Mouse (Mus musculus): ENCODE measurements at regions not wholly inside any gene's neighbourhood (a gene's known extent, or its start where the extent isn't known, plus 50 kb on each side); places are given as distances from the start of the nearest gene placed in this dataset.

DNA sequence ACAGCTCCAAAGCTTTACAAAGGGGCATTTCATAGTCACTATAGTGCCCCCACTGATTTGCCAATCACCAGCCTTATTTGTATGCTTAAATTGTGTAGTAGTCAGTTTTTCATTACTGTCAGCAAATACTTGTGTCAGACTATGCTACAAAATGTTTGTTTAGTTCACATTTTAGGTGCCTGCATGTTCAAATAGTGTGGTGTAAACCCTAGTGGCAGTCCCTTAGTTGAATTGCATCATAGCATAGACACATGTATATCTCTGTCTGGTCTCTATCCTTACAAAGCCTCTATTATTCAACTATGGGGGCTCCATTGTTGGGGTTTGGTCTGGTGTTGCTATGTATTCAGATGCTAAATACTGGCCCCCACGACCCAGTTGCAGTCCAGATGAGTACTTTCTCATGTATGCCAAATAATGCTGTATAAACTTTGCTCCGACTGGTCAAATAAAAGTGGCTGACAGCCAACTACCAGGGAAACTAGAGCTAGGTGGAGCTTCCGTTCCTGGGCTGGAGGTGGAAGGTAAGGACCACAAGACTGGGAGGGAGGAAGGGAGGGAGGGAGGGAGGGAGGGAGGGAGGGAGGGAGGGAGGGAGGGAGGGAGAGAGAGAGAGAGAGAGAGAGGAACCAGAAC is 109.0 kb upstream of the C1qtnf3 start:
- no peak for ATAC-seq (ENCODE audit: low FRiP score, low read depth)
- H3K4me1 ChIP-seq (replicated peaks): no peaks in the 10 kb centered on the region
- H3K9me3 ChIP-seq: no peaks in the 10 kb centered on the region
- H3K9ac ChIP-seq: no peak overlapping the region
- H3K4me3 ChIP-seq: no peak overlapping the region
- H3K4me2 ChIP-seq: no peak overlapping the region
- no peaks in the 10 kb centered on the region for H3K27me3 ChIP-seq
- no peaks in the 10 kb centered on the region for H3K36me3 ChIP-seq
- 33% methylated on average over 3 of the region's 3 CpGs for WGBS
- no peak overlapping the region for H3K27ac ChIP-seq (replicated peaks)

GRCm38 (mm10) chr15:10846722-10847121 is 105.4 kb upstream of the C1qtnf3 start:
- Histone ChIP-seq H3K4me3 (no peak overlapping the region), H3K9ac (no peak overlapping the region), H3K36me3 (no peaks in the 10 kb centered on the region), H3K4me1 (replicated peaks) (no peaks in the 10 kb centered on the region), H3K4me2 (no peak overlapping the region), H3K9me3 (no peaks in the 10 kb centered on the region), H3K27ac (replicated peaks) (no peak overlapping the region), H3K27me3 (no peaks in the 10 kb centered on the region)
- 93% methylated on average over 4 of the region's 4 CpGs for WGBS
- ATAC-seq (ENCODE audit: low FRiP score, low read depth): no peak

- Histone ChIP-seq H3K27me3 (no peaks in the 10 kb centered on the region), H3K4me1 (replicated peaks) (no peaks in the 10 kb centered on the region), H3K4me3 (no peak overlapping the region), H3K9me3 (no peaks in the 10 kb centered on the region), H3K4me2 (no peak overlapping the region), H3K9ac (no peak overlapping the region), H3K36me3 (no peaks in the 10 kb centered on the region), H3K27ac (replicated peaks) (no peak overlapping the region)
- no peak for ATAC-seq (ENCODE audit: low FRiP score, low read depth)
- 93% methylated on average over 7 of the region's 7 CpGs for WGBS
Observed at GRCm38 (mm10) chr15:10864004-10864775, 87.9 kb upstream of the C1qtnf3 start.

GRCm38 (mm10) chr15:10865109-10865508 is 87.0 kb upstream of the C1qtnf3 start:
- no peaks in the 10 kb centered on the region for H3K36me3 ChIP-seq
- no peak overlapping the region for H3K27ac ChIP-seq (replicated peaks)
- no peak overlapping the region for H3K4me2 ChIP-seq
- no peaks in the 10 kb centered on the region for H3K27me3 ChIP-seq
- H3K4me3 ChIP-seq: no peak overlapping the region
- H3K4me1 ChIP-seq (replicated peaks): no peaks in the 10 kb centered on the region
- H3K9me3 ChIP-seq: no peaks in the 10 kb centered on the region
- H3K9ac ChIP-seq: no peak overlapping the region
- WGBS: 81% methylated on average over 5 of the region's 5 CpGs
- no peak for ATAC-seq (ENCODE audit: low FRiP score, low read depth)

DNA sequence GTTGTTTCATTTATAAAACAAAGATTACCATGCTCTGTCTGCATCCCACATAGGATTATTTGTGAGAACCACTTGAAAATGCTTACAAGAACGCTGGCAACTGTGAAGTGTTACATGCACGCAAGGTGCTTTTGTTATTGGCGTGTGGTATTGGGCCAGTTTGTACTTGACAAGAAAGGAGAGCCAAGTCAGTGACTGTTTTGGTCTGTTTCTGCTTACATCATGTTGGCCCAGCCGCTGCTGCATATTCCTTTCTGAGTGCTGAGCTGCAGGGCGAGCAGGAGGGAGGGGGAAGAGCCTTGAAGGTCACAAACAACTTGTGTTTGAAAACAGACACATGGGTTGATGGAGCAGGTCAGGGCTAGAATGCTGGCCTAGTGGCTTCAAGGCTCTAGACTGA is 85.3 kb upstream of the C1qtnf3 start:
- Histone ChIP-seq H3K4me3 (no peak overlapping the region), H3K36me3 (no peaks in the 10 kb centered on the region), H3K27ac (replicated peaks) (no peak overlapping the region), H3K9me3 (no peaks in the 10 kb centered on the region), H3K4me1 (replicated peaks) (no peaks in the 10 kb centered on the region), H3K9ac (no peak overlapping the region), H3K27me3 (no peaks in the 10 kb centered on the region), H3K4me2 (no peak overlapping the region)
- ATAC-seq (ENCODE audit: low FRiP score, low read depth): no peak
- WGBS: 83% methylated on average over 5 of the region's 5 CpGs

DNA sequence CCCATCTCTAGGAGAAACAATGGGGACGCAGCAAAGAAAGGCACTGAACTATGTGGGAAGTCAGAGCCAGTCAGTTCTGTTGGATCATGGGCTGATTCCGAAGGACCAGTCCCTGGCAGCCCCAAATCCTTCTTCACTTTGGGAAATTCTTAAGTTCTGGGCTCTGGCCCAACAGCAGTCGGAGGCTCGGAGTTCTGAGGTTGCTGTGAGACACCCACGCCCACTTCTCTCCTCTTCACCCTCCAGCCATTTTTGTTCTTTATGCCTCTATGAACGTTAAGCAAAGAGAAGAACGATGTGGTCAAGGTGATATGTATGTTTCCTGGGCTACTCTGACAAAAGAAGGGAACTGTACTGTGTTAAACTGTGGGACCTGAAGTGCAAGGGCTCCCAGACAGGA is 84.0 kb upstream of the C1qtnf3 start:
- Histone ChIP-seq H3K9ac (no peak overlapping the region), H3K4me3 (no peak overlapping the region), H3K4me1 (replicated peaks) (no peaks in the 10 kb centered on the region), H3K27me3 (no peaks in the 10 kb centered on the region), H3K9me3 (no peaks in the 10 kb centered on the region), H3K4me2 (no peak overlapping the region), H3K36me3 (no peaks in the 10 kb centered on the region), H3K27ac (replicated peaks) (no peak overlapping the region)
- 87% methylated on average over 7 of the region's 7 CpGs for whole genome bisulfite sequencing
- no peak for ATAC-seq (ENCODE audit: low FRiP score, low read depth)

DNA sequence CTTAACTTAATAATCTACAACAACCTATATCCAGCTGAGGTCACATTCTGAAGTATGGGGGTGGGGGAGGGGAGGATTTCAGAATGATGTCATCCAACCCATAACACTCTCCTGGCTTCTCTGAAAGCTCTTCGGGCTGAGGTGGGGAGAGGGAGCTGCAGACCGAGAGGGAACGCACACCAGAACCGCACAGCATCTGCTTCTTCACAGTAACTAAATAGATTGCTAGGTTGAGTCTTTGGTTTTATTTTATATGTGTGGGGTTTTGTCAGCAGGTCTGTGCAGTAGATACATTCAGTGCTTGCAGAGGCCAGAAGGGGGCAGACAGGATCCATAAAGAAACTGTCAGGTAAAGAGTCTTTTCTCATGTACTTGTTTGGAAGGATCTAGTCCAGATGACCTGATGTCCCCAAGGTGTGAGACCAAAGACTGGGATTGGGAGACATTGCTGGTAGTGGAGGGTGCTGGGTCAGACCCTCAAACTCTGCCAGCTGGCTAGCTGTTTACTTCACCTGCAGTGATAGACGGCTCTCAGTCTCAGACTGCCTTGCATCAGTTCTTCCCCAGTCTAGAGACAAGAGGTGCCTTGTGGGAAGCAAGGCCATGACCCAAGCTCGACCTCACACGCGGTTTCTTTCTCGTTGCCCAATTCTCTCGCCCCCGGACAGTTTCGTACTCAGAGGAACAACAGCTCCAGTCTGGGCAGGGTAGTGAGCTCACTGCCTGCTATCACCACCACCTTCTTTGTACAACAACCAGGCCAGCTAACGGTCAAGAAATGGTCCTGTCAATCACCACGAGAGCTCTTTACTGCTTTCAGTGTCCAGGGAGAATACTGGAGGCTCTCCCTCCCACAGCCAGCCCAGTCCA is 83.2 kb upstream of the C1qtnf3 start:
- no peaks in the 10 kb centered on the region for H3K4me1 ChIP-seq (replicated peaks)
- peak; percentile 47; the same call in 1 of the 2 replicates for ATAC-seq (ENCODE audit: low FRiP score, low read depth)
- H3K4me2 ChIP-seq: no peak overlapping the region
- H3K36me3 ChIP-seq: no peaks in the 10 kb centered on the region
- no peak overlapping the region for H3K4me3 ChIP-seq
- no peak overlapping the region for H3K9ac ChIP-seq
- WGBS: 69% methylated on average over 14 of the region's 14 CpGs
- H3K9me3 ChIP-seq: no peaks in the 10 kb centered on the region
- H3K27me3 ChIP-seq: no peaks in the 10 kb centered on the region
- H3K27ac ChIP-seq (replicated peaks): no peak overlapping the region

DNA sequence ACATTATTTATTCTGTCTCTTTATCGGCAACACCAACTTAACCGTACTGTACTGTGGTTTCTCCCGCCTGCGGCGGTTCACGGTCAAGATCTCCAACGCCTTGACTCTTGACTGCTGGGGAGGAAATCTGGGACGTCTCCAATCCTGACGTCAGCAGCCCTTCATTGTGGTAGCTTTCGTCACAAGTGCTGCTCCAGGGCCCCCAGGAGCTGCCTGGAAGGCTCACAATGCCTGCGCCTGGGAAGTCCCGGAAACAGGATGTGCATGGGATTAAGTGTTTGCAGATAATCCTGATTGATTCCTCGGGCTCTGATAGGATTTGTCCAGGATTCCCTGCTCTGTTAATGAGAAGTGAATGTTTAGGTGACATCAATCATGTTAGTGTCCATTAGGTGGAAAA is 82.3 kb upstream of the C1qtnf3 start:
- Histone ChIP-seq H3K4me3 (no peak overlapping the region), H3K27ac (replicated peaks) (no peak overlapping the region), H3K36me3 (no peaks in the 10 kb centered on the region), H3K4me1 (replicated peaks) (no peaks in the 10 kb centered on the region), H3K27me3 (no peaks in the 10 kb centered on the region), H3K4me2 (no peak overlapping the region), H3K9ac (no peak overlapping the region), H3K9me3 (no peaks in the 10 kb centered on the region)
- no peak for ATAC-seq (ENCODE audit: low FRiP score, low read depth)
- 64% methylated on average over 13 of the region's 13 CpGs for WGBS

- no peak overlapping the region for H3K27ac ChIP-seq (replicated peaks)
- no peaks in the 10 kb centered on the region for H3K9me3 ChIP-seq
- H3K27me3 ChIP-seq: no peaks in the 10 kb centered on the region
- H3K9ac ChIP-seq: no peak overlapping the region
- WGBS: 11% methylated on average over 13 of the region's 13 CpGs
- H3K4me1 ChIP-seq (replicated peaks): no peaks in the 10 kb centered on the region
- no peak overlapping the region for H3K4me3 ChIP-seq
- no peak for ATAC-seq (ENCODE audit: low FRiP score, low read depth)
- H3K36me3 ChIP-seq: no peaks in the 10 kb centered on the region
- peak overlapping the region; percentile 19; the same call in 1 of the 2 replicates for H3K4me2 ChIP-seq
Observed at GRCm38 (mm10) chr15:10872322-10872967, 79.7 kb upstream of the C1qtnf3 start.

- no peak for ATAC-seq (ENCODE audit: low FRiP score, low read depth)
- H3K4me2 ChIP-seq: no peak overlapping the region
- H3K36me3 ChIP-seq: no peaks in the 10 kb centered on the region
- no peak overlapping the region for H3K9ac ChIP-seq
- H3K27me3 ChIP-seq: no peaks in the 10 kb centered on the region
- no peak overlapping the region for H3K4me3 ChIP-seq
- WGBS: 73% methylated on average over 5 of the region's 5 CpGs
- no peak overlapping the region for H3K27ac ChIP-seq (replicated peaks)
- no peaks in the 10 kb centered on the region for H3K9me3 ChIP-seq
- H3K4me1 ChIP-seq (replicated peaks): no peaks in the 10 kb centered on the region
Observed at GRCm38 (mm10) chr15:10876328-10876727, 75.8 kb upstream of the C1qtnf3 start.

GRCm38 (mm10) chr15:10881726-10882125 is 70.4 kb upstream of the C1qtnf3 start:
- H3K4me3 ChIP-seq: no peak overlapping the region
- no peak overlapping the region for H3K4me2 ChIP-seq
- no peaks in the 10 kb centered on the region for H3K4me1 ChIP-seq (replicated peaks)
- no peaks in the 10 kb centered on the region for H3K9me3 ChIP-seq
- H3K27ac ChIP-seq (replicated peaks): no peak overlapping the region
- no peaks in the 10 kb centered on the region for H3K27me3 ChIP-seq
- ATAC-seq (ENCODE audit: low FRiP score, low read depth): no peak
- H3K9ac ChIP-seq: no peak overlapping the region
- no peaks in the 10 kb centered on the region for H3K36me3 ChIP-seq
- WGBS: 92% methylated on average over 1 of the region's 1 CpGs

DNA sequence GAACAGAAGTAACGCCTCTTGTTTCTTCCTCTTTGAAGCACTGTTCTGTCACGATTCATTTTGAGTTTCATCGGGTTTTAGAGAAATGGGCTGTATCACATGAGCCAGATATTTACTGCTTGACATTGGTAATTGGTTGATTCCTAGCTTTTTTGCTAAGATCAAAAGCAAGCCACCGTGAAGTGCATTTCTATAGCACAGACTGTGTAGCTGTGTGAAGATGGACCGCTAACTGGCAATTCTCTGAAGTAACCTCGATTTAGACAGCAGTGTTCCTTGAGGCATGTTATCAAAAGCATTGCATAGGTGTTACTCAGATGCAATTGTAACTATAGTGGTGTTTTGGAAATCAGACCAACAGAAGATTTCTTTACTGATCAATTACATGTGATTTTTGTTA is 64.1 kb upstream of the C1qtnf3 start:
- ATAC-seq (ENCODE audit: low FRiP score, low read depth): no peak
- no peak overlapping the region for H3K4me3 ChIP-seq
- no peak overlapping the region for H3K9ac ChIP-seq
- 79% methylated on average over 6 of the region's 6 CpGs for WGBS
- H3K4me2 ChIP-seq: no peak overlapping the region
- H3K27me3 ChIP-seq: no peaks in the 10 kb centered on the region
- no peak overlapping the region for H3K27ac ChIP-seq (replicated peaks)
- no peaks in the 10 kb centered on the region for H3K9me3 ChIP-seq
- H3K36me3 ChIP-seq: no peaks in the 10 kb centered on the region
- no peaks in the 10 kb centered on the region for H3K4me1 ChIP-seq (replicated peaks)

All from hindbrain, embryonic 15.5 days (tissue).